Mouse (Mus musculus) testis, adult 2 months (tissue): Measurements from ENCODE around the gene Mdh2. TPM values are rescaled to one million over a fixed set of nuclear protein-coding genes. Genes with fewer than 3 reads are reported as not detected.

Experiments used
- H3K27ac ChIP-seq: fragments of 200-500 bp; 2 replicates; pipeline ENCODE4 v1.5.1; 2012; ENCODE audit warnings: low read depth, low read length; ENCODE audit not compliant: control insufficient read depth, insufficient read depth
- H3K27me3 ChIP-seq: fragments of 200-500 bp; 2 replicates; pipeline ENCODE4 v1.6.1; 2012; ENCODE audit warnings: mild to moderate bottlenecking, low read length, moderate library complexity; ENCODE audit not compliant: control insufficient read depth, insufficient read depth
- H3K36me3 ChIP-seq: fragments of 200-500 bp; 2 replicates; pipeline ENCODE4 v1.6.1; 2012; ENCODE audit warnings: mild to moderate bottlenecking, low read length; ENCODE audit not compliant: control insufficient read depth, insufficient read depth
- H3K4me1 ChIP-seq: fragments of 200-500 bp; 2 replicates; pipeline ENCODE4 v1.6.1; 2012; ENCODE audit warnings: low read length; ENCODE audit not compliant: control insufficient read depth, insufficient read depth
- H3K4me3 ChIP-seq: fragments of 200-500 bp; 2 replicates; pipeline ENCODE4 v1.5.1; 2012; ENCODE audit warnings: low read depth, mild to moderate bottlenecking, low read length, moderate library complexity, mixed read lengths; ENCODE audit not compliant: control insufficient read depth
- CTCF ChIP-seq: fragments of 200-500 bp; IDR thresholded peaks from 2 replicates; pipeline ENCODE4 v1.5.1; 2012; ENCODE audit warnings: low read depth, mild to moderate bottlenecking, inconsistent platforms, low read length, moderate library complexity; ENCODE audit not compliant: control insufficient read depth, insufficient read depth, insufficient replicate concordance
- POLR2A ChIP-seq: fragments of 200-500 bp; IDR thresholded peaks from 2 replicates; pipeline ENCODE4 v1.6.1; 2012; ENCODE audit warnings: low read depth, mild to moderate bottlenecking, inconsistent platforms, low read length, moderate library complexity; ENCODE audit not compliant: control insufficient read depth
- polyA plus RNA-seq: library from polyadenylated mRNA; depleted of rRNA; stranded (reverse); fragments of >200 nt; gene quantifications from 2 replicates; pipeline ENCODE4 v1.2.3, GENCODE M21; 2012; rRNA removed

Mdh2 gene
- 68.7 and 75.6 TPM in 2 replicates for polyA plus RNA-seq

DNA sequence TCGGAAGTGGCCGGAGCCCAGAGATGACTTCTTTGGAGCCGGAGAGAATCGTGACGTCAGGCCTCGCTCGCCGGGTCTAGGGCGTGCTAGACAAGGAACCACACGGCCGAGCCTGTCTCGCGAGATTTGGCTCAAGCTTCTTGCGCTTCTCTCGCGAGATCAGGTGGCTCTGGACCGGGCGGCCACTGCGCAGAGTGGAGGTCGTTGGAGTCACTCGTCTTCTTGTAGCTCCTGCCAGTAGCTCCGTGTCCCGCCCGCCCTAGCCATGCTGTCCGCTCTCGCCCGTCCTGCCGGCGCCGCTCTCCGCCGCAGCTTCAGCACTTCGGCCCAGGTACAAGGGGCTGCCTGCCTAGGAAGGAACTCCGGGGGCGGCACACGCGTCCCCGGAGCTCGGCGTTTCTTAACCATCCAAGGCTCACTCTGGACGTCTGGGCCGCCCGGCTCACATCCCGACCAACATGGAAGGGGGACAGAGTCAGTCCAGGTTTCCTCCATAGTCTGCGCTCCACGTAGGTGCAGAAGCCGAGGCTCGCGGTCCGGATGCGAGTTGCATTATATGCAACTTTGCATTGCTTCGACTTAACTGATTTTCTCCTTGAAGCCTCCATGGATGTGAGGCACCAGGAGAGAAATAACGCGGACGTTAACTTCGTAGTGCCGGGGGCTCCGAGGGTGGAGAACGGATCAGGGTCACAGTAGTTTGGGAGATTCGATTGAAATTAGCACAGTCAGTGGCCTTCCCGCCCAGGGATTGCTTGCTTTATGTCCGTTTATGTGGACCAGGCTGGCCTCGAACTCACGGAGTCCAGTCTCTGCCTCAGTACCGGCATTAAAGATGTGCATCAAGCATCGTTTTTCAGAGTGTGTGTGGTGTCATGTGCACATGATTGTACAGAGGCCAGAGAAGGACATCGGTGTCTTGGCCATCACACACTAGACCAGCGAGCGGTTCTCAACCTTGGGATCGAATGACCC lies at the start of gene Mdh2:
Gene Mdh2, plus strand, starts transcription at position 10 of the 975 bp plus-strand sequence.
- TF ChIP-seq POLR2A (peak; percentile 99), CTCF (no peak)
- H3K27me3 ChIP-seq, result no peaks in the 10 kb centered on the region

DNA sequence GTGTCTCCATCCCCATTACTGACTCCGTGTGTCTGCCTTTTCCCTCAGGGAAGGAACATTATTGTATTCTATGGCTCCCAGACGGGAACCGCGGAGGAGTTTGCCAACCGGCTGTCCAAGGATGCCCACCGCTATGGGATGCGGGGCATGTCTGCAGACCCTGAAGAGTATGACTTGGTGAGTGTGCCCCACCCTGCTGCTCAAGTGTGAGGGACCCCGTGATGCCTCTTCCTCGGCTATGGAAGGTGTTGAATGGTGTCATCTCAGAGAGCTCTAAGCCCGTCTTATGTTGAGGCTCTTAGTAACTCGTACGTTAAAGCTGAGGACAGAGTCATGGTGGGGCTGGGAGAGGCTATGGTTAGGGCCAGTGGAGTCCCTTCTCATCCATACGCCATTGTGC lies 48.9 kb upstream of the Mdh2 start:
- no peaks in the 10 kb centered on the region for H3K36me3 ChIP-seq
- TF ChIP-seq CTCF (no peak), POLR2A (no peak)
- H3K27me3 ChIP-seq, result no peaks in the 10 kb centered on the region
- no peaks in the 10 kb centered on the region for H3K4me1 ChIP-seq
- no peak overlapping the region for H3K27ac ChIP-seq
- no peak overlapping the region for H3K4me3 ChIP-seq

More for the DNA sequence above, at the start of gene Mdh2:
- H3K4me3 ChIP-seq, result peak within 1 kb of the TSS; percentile 97
- H3K4me1 ChIP-seq, result peaks cover 10% of the 10 kb centered on the region
- peak within 1 kb of the TSS; percentile 96 for H3K27ac ChIP-seq
- no peaks in the 10 kb centered on the region for H3K36me3 ChIP-seq

DNA sequence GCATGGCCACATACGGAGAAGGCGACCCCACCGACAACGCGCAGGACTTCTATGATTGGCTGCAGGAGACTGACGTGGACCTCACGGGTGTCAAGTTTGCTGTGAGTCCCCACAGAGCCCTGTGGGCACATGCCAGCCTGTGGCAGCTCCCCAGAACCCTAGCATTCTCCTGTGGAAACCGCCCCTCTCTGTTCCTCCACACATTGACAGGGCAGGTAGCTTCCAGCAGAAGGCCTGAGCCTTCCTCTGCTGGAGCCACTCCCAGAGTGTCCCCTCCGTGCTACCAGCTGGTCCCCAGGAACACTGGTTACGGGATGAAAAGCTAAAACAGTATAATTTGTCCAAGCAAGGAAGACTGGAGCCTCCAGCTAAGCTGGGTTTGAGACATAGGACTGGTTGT lies 48.0 kb upstream of the Mdh2 start:
- Histone ChIP-seq H3K27ac (no peak overlapping the region), H3K27me3 (no peaks in the 10 kb centered on the region), H3K4me3 (no peak overlapping the region), H3K4me1 (no peaks in the 10 kb centered on the region), H3K36me3 (no peaks in the 10 kb centered on the region)
- TF ChIP-seq POLR2A (no peak), CTCF (no peak)

- no peaks in the 10 kb centered on the region; the same call in 1 of the 2 replicates for H3K4me1 ChIP-seq
- H3K27me3 ChIP-seq, result no peaks in the 10 kb centered on the region
- H3K27ac ChIP-seq, result no peak overlapping the region
- no peak overlapping the region for H3K4me3 ChIP-seq
- H3K36me3 ChIP-seq, result no peaks in the 10 kb centered on the region
- TF ChIP-seq POLR2A, result no peak
- no peak for TF ChIP-seq CTCF
Observed at GRCm38 (mm10) chr5:135730916-135731315, 47.4 kb upstream of the Mdh2 start.

DNA sequence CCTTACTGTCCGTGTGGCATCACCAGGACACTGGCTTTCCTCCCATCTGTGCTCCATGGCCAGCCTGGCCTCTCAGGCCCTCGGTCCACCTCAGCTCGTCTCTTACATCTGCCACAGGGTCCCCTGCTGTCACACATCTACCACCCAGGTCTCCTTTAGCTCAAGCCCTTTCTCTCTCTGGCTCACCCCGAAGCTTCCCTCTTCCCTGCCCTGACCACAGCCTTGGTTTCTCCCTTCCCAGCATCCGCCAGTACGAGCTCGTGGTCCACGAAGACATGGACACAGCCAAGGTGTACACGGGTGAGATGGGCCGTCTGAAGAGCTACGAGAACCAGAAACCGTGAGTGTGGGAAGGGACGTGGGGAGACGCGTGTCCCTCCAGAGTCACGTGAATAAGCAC lies 47.0 kb upstream of the Mdh2 start:
- TF ChIP-seq CTCF, result no peak
- TF ChIP-seq POLR2A, result no peak
- no peaks in the 10 kb centered on the region for H3K36me3 ChIP-seq
- peaks cover under 1% of the 10 kb centered on the region; the same call in 1 of the 2 replicates for H3K4me1 ChIP-seq
- H3K27me3 ChIP-seq, result no peaks in the 10 kb centered on the region
- no peak overlapping the region for H3K27ac ChIP-seq
- no peak overlapping the region for H3K4me3 ChIP-seq

GRCm38 (mm10) chr5:135733071-135733470 lies 45.2 kb upstream of the Mdh2 start:
- no peaks in the 10 kb centered on the region for H3K27me3 ChIP-seq
- no peak for TF ChIP-seq CTCF
- TF ChIP-seq POLR2A, result no peak
- H3K27ac ChIP-seq, result no peak overlapping the region
- H3K36me3 ChIP-seq, result no peaks in the 10 kb centered on the region; the same call in 1 of the 2 replicates
- peaks cover 7% of the 10 kb centered on the region; the same call in 1 of the 2 replicates for H3K4me1 ChIP-seq
- H3K4me3 ChIP-seq, result no peak overlapping the region

- H3K4me3 ChIP-seq, result peak overlapping the region; percentile 43
- H3K36me3 ChIP-seq, result no peaks in the 10 kb centered on the region; the same call in 1 of the 2 replicates
- H3K27ac ChIP-seq, result no peak overlapping the region
- no peaks in the 10 kb centered on the region for H3K27me3 ChIP-seq
- peaks cover 9% of the 10 kb centered on the region for H3K4me1 ChIP-seq
- TF ChIP-seq POLR2A (no peak), CTCF (no peak)
Observed at GRCm38 (mm10) chr5:135734057-135734680, 44.1 kb upstream of the Mdh2 start.
